Mouse (Mus musculus) liver, embryonic 13.5 days (tissue): Measurements from ENCODE around the gene Acsl6. TPM values are rescaled to one million over a fixed set of nuclear protein-coding genes. Genes with fewer than 3 reads are reported as not detected.

ENCODE experiments used
- ATAC-seq: fragments of 200-750 bp; cut with Nextera tagmentation; 2 replicates; pipeline ENCODE4 v1.8.0; 2017; ENCODE audit warnings: low read depth, mild to moderate bottlenecking, moderate number of reproducible peaks, moderate library complexity
- DNase-seq: peaks from one replicate; pipeline ENCODE4 v3.0.0; 2022
- H3K27ac ChIP-seq: fragments of 300-500 bp; sonication (generic); 2 replicates; pipeline ENCODE4 v1.5.1; 2015; ENCODE audit warnings: moderate library complexity, mild to moderate bottlenecking, inconsistent platforms
- H3K27me3 ChIP-seq: fragments of 300-500 bp; sonication (generic); 2 replicates; pipeline ENCODE4 v1.6.1; 2015; ENCODE audit warnings: mild to moderate bottlenecking, inconsistent platforms
- H3K36me3 ChIP-seq: fragments of 300-500 bp; sonication (generic); 2 replicates; pipeline ENCODE4 v1.6.1; 2015; ENCODE audit warnings: mild to moderate bottlenecking, inconsistent platforms
- H3K4me1 ChIP-seq: fragments of 300-500 bp; sonication (generic); replicated peaks from 2 replicates; pipeline ENCODE4 v1.6.1; 2015; ENCODE audit warnings: inconsistent platforms
- H3K4me2 ChIP-seq: fragments of 300-500 bp; sonication (generic); 2 replicates; pipeline ENCODE4 v1.6.1; 2015; ENCODE audit warnings: inconsistent platforms, mild to moderate bottlenecking, moderate library complexity
- H3K4me3 ChIP-seq: fragments of 300-500 bp; sonication (generic); replicated peaks from 2 replicates; pipeline ENCODE4 v1.5.1; 2015; ENCODE audit warnings: mild to moderate bottlenecking, inconsistent platforms
- H3K9ac ChIP-seq: fragments of 300-500 bp; sonication (generic); 2 replicates; pipeline ENCODE4 v1.6.1; 2015; ENCODE audit warnings: mild to moderate bottlenecking, inconsistent platforms
- H3K9me3 ChIP-seq: fragments of 300-500 bp; sonication (generic); replicated peaks from 2 replicates; pipeline ENCODE4 v1.6.1; 2016; ENCODE audit warnings: inconsistent platforms
- WGBS: fragments of 180-500 bp; shearing (Covaris S2); methylation state at CpG from one replicate; pipeline ENCODE4 v1.1.7; 2015; ENCODE audit not compliant: insufficient replicate concordance; 5-methylcytosine and 5-hydroxymethylcytosine counted together
- polyA plus RNA-seq: library from polyadenylated mRNA; unstranded; fragments of >200 nt; fragmentation: Nextera tagmentation; extraction: Ambion mirVana; gene quantifications from 2 replicates; pipeline ENCODE4 v1.2.1, GENCODE M21; 2015

Gene Acsl6
- 1.2 and 1.9 TPM in 2 replicates for polyA plus RNA-seq

DNA sequence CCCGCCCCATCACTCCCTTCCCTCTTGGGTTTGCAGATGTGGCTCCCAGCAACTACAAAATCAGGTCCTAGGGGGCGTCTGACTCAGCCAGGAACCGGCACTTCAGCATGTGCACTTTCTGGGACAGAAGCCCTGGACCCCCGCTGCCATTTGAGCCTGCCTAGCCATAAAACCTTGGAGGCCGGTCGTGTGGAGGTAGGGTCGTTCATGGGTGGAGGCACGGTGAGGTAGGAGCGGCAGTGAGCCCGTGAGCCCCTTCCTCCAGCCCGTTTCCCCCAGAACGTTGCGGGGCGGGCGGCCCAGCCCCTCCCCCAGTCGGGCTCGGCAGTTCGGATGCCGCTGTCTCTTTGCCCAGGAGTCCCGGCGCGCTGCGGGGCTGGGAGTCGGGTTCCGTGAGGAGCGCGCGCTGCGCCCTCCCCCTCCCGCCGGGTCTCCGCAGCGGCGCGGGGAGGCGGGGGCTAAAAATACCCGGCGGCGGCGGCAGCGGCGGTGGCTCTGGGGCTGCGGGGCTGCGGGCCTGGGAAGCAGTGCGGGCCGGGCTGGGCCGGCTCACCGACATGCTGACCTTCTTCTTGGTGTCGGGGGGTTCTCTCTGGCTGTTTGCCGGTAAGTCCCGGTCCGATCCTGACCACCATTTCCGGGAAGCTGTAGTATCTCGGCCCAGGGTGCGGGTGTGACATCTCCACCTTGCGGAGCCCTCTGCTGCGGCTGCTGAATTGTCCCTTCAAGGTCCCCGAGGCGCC, at the start of gene Acsl6:
Acsl6 (plus strand) TSS at position 71 of the 743 bp plus-strand sequence.
- Histone ChIP-seq H3K4me3 (peak within 1 kb of the TSS; percentile 49), H3K36me3 (no peaks in the 10 kb centered on the region), H3K27me3 (peaks cover 59% of the 10 kb centered on the region), H3K4me1 (no peaks in the 10 kb centered on the region), H3K9me3 (no peaks in the 10 kb centered on the region), H3K27ac (no peak within 1 kb of the TSS), H3K4me2 (peak within 1 kb of the TSS; percentile 65), H3K9ac (no peak within 1 kb of the TSS; the same call in 1 of the 2 replicates)
- WGBS, result under 1% methylated on average over 56 of the region's 59 CpGs
- ATAC-seq (no peak), DNase-seq (no peak)

DNA sequence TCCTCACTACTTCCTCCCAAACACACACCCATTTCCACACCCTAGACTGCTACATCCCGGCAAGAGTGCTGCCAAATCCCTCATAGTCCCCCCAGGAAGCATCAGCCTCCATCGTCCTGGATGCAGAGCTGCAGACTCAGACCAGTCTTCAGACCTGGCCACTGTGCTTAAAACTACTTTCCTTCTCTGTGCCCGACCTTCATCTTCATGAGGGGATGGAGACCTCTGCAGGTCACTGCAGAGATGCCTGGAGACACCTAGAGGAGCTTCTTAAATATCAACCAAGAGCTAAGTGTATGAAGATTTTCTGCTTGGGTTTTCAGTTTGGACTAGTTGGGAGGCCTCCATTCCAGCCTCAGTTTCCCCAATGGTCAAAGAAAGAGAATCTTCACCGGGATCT, 49.5 kb upstream of the Acsl6 start:
- peaks cover 8% of the 10 kb centered on the region for H3K4me1 ChIP-seq
- H3K9ac ChIP-seq, result no peak overlapping the region
- H3K27me3 ChIP-seq, result peaks cover 4% of the 10 kb centered on the region; the same call in 1 of the 2 replicates
- no peak overlapping the region for H3K4me2 ChIP-seq
- no peaks in the 10 kb centered on the region for H3K36me3 ChIP-seq
- H3K9me3 ChIP-seq, result no peaks in the 10 kb centered on the region
- ATAC-seq, result no peak
- DNase-seq, result no peak
- no peak overlapping the region for H3K4me3 ChIP-seq
- no peak overlapping the region for H3K27ac ChIP-seq
- 25% methylated on average over 4 of the region's 4 CpGs for WGBS

DNA sequence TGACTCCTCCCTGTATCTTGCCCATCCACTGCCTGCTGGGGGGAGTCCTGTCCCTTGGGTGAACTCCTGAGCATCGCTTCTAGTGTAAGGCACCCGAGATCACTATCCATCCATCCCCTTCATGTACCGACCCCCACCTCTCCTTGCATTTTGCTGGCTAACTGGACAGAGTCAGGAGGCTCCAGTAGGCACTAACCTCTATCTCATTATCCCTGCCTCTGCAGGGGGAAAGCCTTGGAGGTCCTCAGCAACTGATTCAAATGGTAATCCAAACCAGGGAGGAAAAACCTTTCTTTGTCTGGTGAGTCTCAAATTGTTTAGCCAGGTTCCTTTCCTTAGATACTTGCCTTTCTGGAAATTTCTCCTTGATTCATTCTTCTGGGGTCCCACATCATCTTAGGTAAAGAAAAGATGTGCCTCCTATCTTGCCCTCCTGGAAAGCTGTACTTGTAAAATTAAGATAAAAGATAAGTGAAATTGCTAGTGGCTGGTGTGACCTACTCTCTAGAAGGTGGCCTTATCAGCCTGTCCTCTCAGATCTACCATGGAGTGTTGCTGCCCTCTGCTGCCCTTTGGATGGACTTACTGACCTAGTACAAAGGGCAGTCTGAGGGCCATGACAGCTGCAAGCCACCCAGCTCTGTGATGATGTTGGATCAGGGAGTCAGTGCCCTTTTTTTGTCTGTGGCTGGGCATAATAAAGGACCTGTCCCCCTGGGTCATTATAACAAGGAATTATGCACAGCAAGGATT, 46.8 kb upstream of the Acsl6 start:
- ATAC-seq, result 0 out of 2 replicates have a peak, but pooled peaks have one; percentile 29
- H3K4me1 ChIP-seq, result no peaks in the 10 kb centered on the region; the same call in 1 of the 2 replicates
- peaks cover 4% of the 10 kb centered on the region; the same call in 1 of the 2 replicates for H3K27me3 ChIP-seq
- no peak overlapping the region for H3K4me3 ChIP-seq
- no peak overlapping the region for H3K27ac ChIP-seq
- H3K36me3 ChIP-seq, result no peaks in the 10 kb centered on the region
- DNase-seq, result peak; percentile 42
- WGBS, result 51% methylated on average over 3 of the region's 3 CpGs
- no peaks in the 10 kb centered on the region for H3K9me3 ChIP-seq
- H3K9ac ChIP-seq, result no peak overlapping the region
- H3K4me2 ChIP-seq, result no peak overlapping the region

DNA sequence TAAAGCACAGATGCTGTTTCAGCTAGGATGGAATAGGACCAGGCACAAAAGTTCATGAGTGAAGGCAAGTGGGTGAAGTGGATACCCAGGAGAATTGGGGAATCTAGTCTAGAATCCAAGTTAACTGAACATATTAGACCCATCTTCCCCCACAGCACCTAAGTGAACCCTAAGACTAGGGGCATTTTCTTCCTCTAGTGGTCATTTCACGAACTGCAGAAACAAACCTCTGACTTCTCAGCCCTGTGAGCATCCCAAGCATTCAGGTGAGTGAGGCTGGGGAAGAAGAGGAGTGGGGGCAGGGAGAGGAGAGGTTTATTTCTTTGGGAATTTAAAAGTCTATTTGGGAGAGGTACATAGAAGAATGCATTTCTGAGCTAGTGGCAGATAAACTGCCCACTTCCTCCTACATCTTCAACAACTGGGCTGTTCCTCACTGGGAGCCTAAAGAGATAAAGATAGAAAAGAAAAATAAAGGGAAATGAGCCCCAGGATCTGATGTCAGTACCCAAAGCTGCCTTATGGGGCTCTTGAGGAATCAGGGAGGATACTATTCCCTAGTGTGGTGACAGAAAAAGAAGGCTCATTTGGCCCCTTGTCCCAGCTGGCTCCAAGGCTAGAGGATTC, 40.1 kb upstream of the Acsl6 start:
- no peaks in the 10 kb centered on the region for H3K36me3 ChIP-seq
- no peaks in the 10 kb centered on the region for H3K9me3 ChIP-seq
- no peak for ATAC-seq
- no peak overlapping the region for H3K9ac ChIP-seq
- H3K4me3 ChIP-seq, result no peak overlapping the region
- H3K4me1 ChIP-seq, result no peaks in the 10 kb centered on the region
- 20% methylated on average over 1 of the region's 1 CpGs for WGBS
- H3K27ac ChIP-seq, result no peak overlapping the region
- H3K27me3 ChIP-seq, result no peaks in the 10 kb centered on the region; the same call in 1 of the 2 replicates
- H3K4me2 ChIP-seq, result no peak overlapping the region
- no peak for DNase-seq

DNA sequence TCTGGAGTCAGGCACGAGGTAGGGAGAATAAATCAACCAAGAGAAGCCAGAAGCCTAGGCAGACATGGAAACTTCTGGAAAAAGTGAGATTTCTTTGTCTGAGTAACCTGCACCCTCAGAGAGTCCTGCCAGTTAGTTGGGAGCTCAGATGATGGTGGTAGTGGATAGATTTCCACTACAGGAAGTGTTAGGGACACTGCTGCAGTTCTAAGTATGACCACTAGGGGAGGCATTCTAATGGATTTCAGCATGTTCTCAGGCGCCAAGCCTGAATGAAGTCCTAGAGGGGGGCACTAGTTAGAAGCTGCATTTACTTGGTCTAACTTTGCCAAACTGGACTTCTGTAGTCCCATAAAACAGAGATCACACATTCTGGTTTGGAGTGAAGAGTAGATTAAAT, 39.1 kb upstream of the Acsl6 start:
- Histone ChIP-seq H3K27ac (no peak overlapping the region), H3K4me2 (no peak overlapping the region), H3K4me1 (no peaks in the 10 kb centered on the region), H3K9me3 (no peaks in the 10 kb centered on the region), H3K9ac (no peak overlapping the region), H3K4me3 (no peak overlapping the region), H3K27me3 (no peaks in the 10 kb centered on the region; the same call in 1 of the 2 replicates), H3K36me3 (no peaks in the 10 kb centered on the region)
- ATAC-seq, result no peak
- WGBS, result 39% methylated on average over 2 of the region's 2 CpGs
- no peak for DNase-seq

DNA sequence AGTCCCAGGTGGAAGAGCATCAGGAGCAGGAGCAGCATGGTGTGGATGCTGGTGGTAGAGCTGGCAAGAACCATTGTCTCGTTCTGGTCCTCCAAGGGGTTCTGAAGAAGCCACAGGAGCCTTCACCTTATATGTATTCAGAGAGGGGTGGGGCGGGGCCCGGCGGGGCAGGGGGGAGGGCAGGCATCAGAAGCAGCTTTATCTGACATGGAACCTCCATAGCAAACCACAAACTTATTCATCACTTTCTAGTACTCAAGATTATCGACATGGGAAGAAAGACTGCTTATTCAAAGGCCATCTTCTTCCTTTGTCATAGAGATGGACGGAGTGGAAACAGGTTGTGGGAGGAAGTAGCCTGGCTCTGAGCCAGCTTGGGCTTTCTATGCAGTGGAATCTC, 36.4 kb upstream of the Acsl6 start, which contains the start of gene Il3:
Il3 (minus strand) TSS at position 101 of the 400 bp plus-strand sequence.
- DNase-seq (no peak), ATAC-seq (no peak)
- H3K9ac ChIP-seq, result no peak within 1 kb of the TSS
- H3K4me2 ChIP-seq, result no peak within 1 kb of the TSS
- H3K4me3 ChIP-seq, result no peak within 1 kb of the TSS
- H3K27me3 ChIP-seq, result no peaks in the 10 kb centered on the region; the same call in 1 of the 2 replicates
- WGBS, result 52% methylated on average over 6 of the region's 6 CpGs
- no peaks in the 10 kb centered on the region for H3K9me3 ChIP-seq
- H3K27ac ChIP-seq, result no peak within 1 kb of the TSS
- H3K4me1 ChIP-seq, result no peaks in the 10 kb centered on the region
- no peaks in the 10 kb centered on the region for H3K36me3 ChIP-seq

DNA sequence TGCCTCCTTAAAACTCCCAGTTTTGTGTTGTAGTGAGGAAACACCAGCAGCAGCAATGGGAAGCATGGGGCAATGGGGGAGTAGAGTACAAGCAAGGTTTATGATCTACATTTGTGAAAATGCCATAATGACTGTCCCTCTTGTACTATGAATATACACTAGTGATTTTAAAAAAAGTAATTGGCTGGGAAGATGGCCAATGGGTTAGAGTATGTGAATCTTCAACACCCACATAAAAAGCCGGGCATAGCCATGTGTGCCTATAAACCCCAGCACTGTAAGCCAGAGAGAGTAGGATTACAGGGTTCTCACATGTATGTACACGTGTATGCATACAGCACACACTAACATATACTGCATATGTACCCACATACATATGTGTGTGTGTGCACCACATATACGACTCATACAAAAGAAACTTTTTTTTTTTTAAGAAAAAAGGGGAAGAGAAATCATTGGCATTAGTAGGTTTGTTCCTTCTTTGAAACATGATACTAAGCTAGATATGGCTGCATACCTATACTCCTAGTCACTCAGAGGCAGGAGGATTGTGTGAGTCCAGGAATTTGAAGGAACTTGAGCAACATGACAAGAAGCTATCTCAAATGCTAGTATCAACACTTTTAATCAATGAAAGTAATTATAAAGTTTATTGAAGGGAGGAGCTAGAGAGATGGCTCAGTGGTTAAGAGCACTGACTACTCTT, 34.3 kb upstream of the Acsl6 start:
- Histone ChIP-seq H3K27ac (no peak overlapping the region), H3K4me1 (no peaks in the 10 kb centered on the region), H3K9ac (no peak overlapping the region)

DNA sequence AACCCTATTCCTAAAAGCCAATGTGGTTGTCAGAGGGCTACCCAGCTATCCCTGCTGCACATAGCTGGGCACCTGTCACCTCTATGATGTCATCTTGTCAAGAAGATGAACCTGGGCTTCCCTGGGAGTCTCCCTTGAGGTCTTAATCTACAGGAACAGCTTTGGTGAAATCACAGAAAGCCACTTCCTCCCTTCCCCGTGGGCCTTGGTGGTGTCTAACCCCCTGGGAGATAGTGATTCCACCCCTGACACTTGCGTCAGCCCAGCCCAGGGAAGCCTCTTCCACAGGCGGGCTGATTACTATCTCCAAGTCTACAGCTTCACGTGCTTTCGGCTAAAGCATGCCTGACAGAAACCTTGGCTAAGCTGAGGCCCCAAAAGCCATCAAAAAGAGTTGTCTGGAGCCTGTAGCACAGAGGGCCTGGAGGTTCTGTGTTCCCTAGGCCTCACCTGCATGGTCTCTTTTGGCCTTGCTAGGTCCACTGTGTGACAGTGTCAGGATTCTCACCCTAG, 32.1 kb upstream of the Acsl6 start:
- no peak overlapping the region for H3K4me2 ChIP-seq
- no peak overlapping the region for H3K4me3 ChIP-seq
- H3K27me3 ChIP-seq, result no peaks in the 10 kb centered on the region
- 13% methylated on average over 5 of the region's 5 CpGs for WGBS
- ATAC-seq, result no peak
- no peak overlapping the region for H3K27ac ChIP-seq
- H3K4me1 ChIP-seq, result no peaks in the 10 kb centered on the region
- DNase-seq, result no peak
- no peaks in the 10 kb centered on the region for H3K9me3 ChIP-seq
- no peaks in the 10 kb centered on the region for H3K36me3 ChIP-seq
- no peak overlapping the region for H3K9ac ChIP-seq

More for the DNA sequence above, 34.3 kb upstream of the Acsl6 start:
- no peak overlapping the region for H3K4me2 ChIP-seq
- H3K4me3 ChIP-seq, result no peak overlapping the region
- no peak for DNase-seq
- 47% methylated on average over 3 of the region's 3 CpGs for WGBS
- H3K9me3 ChIP-seq, result no peaks in the 10 kb centered on the region
- no peaks in the 10 kb centered on the region for H3K36me3 ChIP-seq
- ATAC-seq, result no peak
- no peaks in the 10 kb centered on the region; the same call in 1 of the 2 replicates for H3K27me3 ChIP-seq

DNA sequence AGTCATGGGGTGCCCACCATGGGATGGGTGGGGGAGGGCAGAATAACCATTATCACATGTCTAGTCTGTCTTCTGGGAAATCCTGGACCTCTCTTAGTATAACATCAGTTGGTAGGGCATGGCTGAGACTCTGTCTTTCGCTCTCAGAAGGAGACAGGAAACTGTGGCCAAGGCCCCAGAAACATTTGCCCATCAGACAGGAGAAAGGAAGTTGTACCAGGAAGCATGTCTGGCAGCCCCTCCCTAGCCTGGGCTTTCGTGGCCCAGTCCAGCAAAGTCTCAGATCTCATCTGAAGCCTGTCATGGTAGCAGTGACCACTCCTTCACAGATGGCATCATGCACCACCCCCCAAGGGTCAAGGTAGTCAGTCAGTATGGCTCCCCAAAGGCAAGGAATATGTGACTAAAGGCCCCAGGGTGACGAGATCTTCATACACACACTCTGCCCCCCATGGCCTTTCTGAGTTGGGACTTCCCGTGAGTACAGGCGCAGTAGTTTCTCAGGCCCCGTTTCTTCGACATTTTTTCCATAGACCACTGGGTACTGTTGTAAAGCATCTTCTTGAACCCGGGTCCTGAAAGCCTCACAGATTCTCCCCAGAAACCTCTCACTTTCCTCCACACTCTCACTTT, 15.7 kb upstream of the Acsl6 start:
- no peak overlapping the region for H3K27ac ChIP-seq
- WGBS, result 46% methylated on average over 8 of the region's 8 CpGs
- H3K4me3 ChIP-seq, result no peak overlapping the region
- no peaks in the 10 kb centered on the region for H3K36me3 ChIP-seq
- ATAC-seq, result no peak
- H3K4me1 ChIP-seq, result no peaks in the 10 kb centered on the region
- no peaks in the 10 kb centered on the region for H3K27me3 ChIP-seq
- no peak overlapping the region for H3K9ac ChIP-seq
- no peak for DNase-seq
- no peaks in the 10 kb centered on the region for H3K9me3 ChIP-seq
- no peak overlapping the region for H3K4me2 ChIP-seq

DNA sequence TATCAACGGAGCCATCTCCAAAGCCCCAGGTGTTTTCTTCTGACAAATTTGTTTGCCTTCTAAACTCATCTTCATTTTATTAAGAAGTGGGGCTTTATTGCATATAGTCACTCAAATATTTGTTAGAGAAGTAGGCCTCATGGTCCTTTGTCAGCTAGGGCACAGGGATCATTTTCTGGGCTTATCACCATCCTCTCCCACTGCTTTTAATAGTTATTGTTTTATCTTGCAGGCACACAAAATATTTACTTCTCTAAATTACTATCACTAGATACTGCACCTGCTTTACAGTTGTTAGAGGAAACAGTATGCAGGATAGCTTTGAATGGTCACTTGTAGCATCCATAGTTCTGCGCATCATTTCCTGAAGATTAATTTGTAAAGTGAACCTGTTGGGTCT, 11.4 kb upstream of the Acsl6 start:
- 68% methylated on average over 2 of the region's 2 CpGs for WGBS
- H3K36me3 ChIP-seq, result no peaks in the 10 kb centered on the region
- H3K4me3 ChIP-seq, result no peak overlapping the region
- no peaks in the 10 kb centered on the region for H3K27me3 ChIP-seq
- DNase-seq, result no peak
- H3K4me1 ChIP-seq, result no peaks in the 10 kb centered on the region
- H3K4me2 ChIP-seq, result no peak overlapping the region
- H3K27ac ChIP-seq, result no peak overlapping the region
- no peak overlapping the region for H3K9ac ChIP-seq
- no peaks in the 10 kb centered on the region for H3K9me3 ChIP-seq
- ATAC-seq, result no peak
